Mouse (Mus musculus) ZHBTc4 (cell line): ENCODE results near the gene Olfr1564.
"Not testable (repeated sequence)": the region's sequence is repeated elsewhere in the genome, so short reads cannot be mapped to it uniquely, and the experiment has no call there.

Source experiments
- DNase-seq: peaks from one replicate; pipeline ENCODE4 v3.0.0-alpha.2; 2011; ENCODE audit warnings: low read depth, low spot score

Gene Olfr1564

GRCm38 (mm10) chr17:33221590-33221989 lies at the start of gene Olfr1564:
TSS of gene Olfr1564 (minus strand) at chr17:33221690.
- DNase-seq, result no peak

DNA sequence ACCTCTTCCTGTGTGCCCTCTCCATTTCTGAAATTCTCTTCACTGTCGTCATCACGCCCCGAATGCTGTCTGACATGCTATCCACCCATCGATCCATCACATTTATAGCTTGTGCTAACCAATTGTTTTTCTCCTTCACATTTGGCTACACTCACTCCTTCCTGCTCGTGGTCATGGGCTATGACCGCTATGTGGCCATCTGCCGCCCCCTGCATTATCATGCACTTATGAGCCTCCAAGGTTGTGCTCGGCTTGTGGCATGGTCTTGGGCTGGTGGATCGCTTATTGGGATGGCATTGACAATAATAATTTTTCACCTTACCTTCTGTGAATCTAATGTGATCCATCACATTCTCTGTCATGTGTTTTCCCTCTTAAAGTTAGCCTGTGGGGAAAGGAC lies 47.4 kb upstream of the Olfr1564 start:
- no peak for DNase-seq

DNA sequence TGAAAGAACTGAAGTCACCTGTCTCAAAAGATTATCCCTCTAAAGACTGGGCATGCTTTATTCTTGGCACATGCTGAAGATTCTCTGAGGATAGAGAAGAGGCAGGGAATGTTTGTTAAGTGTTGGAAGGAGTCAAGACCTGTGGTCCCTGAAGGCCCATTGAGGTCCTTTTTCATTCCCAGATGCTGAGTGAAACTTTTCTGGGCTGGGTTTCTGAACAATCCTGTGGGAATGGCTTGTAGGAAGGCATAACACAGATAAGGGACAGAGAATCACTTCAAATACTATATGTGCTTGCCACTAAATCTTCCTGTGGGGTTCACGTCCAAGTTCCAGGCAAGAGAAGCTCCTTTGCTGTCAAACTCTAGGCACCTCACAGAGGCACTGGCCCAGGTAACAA lies 42.9 kb upstream of the Olfr1564 start, which contains the start of gene Olfr63:
TSS of gene Olfr63 (plus strand) at position 301 of the 400 bp plus-strand sequence.
- no peak for DNase-seq

DNA sequence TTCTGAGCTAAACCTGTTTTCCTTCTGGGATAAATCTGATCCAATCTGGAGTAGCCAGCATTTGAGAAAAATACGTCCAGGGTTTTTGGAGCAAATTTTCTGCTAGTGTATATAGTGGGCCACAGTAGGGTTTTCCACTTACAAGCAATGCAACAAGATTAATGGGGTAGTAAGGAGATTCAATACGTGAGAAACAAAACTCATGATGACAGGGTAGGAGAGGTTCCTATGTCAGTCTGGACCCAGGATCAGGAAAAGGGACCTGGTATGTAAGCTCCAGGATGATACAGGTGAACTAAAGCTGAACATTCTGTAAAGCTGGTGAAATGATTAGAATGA lies 33.8 kb upstream of the Olfr1564 start:
- DNase-seq, result not testable (repeated sequence)

GRCm38 (mm10) chr17:33254530-33255318 lies 33.2 kb upstream of the Olfr1564 start, which contains the start of gene Zfp955a:
TSS of gene Zfp955a (minus strand) at chr17:33255145.
- DNase-seq, result not testable (repeated sequence)

DNA sequence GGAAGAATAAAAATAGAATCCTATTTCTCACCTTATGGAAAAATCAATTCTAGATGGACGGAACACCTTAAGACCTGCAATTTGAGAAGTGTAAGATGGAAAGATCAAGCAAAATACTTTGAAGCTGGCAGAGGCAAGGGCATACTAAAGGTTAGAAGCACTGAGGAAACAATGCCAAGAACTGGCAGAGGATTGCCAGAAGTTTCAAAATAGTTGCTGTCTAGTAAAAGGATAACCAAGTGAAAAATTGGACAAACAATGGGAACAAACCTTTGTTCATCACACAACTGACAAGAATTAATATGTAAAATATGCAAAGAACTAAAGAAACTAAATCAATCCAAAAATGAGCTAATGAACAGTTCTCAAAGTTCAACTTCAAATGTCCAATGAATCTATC lies 15.2 kb upstream of the Olfr1564 start:
- DNase-seq, result not testable (repeated sequence)

DNA sequence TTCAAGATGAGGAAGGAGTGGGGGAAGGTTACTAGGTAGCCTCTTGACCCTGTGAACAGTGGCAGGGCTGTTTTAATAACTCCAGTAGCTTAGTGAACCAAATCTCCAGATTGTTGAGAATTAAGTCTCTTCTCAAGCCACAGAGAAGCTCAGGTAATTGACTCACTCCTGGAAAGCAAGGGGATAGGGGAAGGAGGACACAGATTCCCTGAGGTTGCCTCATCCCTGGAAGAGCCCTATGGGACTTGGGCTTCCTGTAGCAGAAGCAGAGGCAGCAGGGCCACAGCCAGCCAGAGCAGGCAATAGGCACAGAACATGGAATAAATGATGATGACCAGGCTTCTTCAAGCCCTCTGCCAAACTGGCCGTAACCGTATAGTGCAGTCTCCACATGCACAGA lies 30.5 kb downstream of the Olfr1564 start, which contains the start of gene Olfr239:
TSS of gene Olfr239 (plus strand) at position 301 of the 400 bp plus-strand sequence.
- DNase-seq, result not testable (repeated sequence)

GRCm38 (mm10) chr17:33168147-33168546 lies 53.3 kb downstream of the Olfr1564 start, which contains the start of gene Olfr55:
TSS of gene Olfr55 (plus strand) at chr17:33168447.
- DNase-seq, result not testable (repeated sequence)
